17 mouse cellular contexts compared by ENCODE assay signal in the genomic region with DNA sequence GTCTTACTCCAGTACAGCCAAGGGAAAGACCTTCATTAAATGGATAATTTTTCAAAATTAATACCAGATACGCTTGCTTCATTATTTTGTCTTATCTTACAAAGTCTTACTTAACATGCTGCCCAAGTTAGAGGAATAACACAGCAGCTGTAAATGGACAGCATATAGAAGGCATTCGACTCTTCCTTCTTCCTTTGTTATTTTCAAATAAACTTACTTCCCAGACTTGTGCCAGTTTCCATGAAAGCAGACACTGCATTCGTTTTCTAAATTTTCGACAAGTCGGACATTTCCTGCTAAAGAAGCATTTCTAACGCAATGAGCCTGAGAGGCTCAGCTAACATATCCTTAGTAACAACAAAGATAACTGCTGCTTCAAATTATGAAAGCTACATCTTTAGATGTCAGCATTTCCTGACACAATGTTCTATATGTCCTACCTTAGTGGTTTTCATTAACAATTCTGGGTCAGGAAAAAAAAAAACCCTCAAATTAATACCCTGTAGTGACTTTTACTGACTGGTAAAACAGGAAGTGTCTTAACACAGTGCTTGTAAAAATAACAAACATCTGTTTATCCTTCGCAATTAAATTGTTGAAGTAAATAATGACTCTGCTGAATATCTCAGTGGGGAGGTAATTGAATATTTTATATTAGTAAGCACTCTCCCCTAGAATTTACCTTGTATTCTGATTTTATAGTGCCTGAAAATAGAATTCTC. TPM values are rescaled to one million over a fixed set of nuclear protein-coding genes. Genes with fewer than 3 reads are reported as not detected.
"Had no signal": no experiment of that assay in that cellular context is flagged by ENCODE, and none has a peak within 500 bp of the region (broad histone marks: within the 10 kb centered on the region; RNA-seq: fewer than 3 reads in every experiment).

No protein-coding gene starts in this region.

- H3K4me3 ChIP-seq: neural tube, embryonic 13.5 days; neural tube, embryonic 15.5 days; stomach, embryonic 15.5 days had no signal

- DNase-seq: retina, postnatal 1 day; right cerebral cortex, adult 18-20 months; right cerebral cortex, postnatal 14 days; right cerebral cortex, postnatal 25 days; right cerebral cortex, postnatal 4 days; spleen, adult 18-20 months; thymus, adult 18-20 months; thymus, adult 2 months; thymus, postnatal 14 days; thymus, postnatal 25 days; thymus, postnatal 36 days; thymus, postnatal 4 days had no signal

- H3K36me3 ChIP-seq: neural tube, embryonic 13.5 days; neural tube, embryonic 15.5 days; stomach, embryonic 15.5 days had no signal

- H3K27ac ChIP-seq: neural tube, embryonic 13.5 days; neural tube, embryonic 15.5 days; stomach, embryonic 15.5 days; stomach, postnatal 0 days had no signal

- H3K4me1 ChIP-seq: neural tube, embryonic 13.5 days; neural tube, embryonic 15.5 days; stomach, embryonic 15.5 days had no signal

- H3K9ac ChIP-seq: neural tube, embryonic 13.5 days; neural tube, embryonic 15.5 days; stomach, embryonic 15.5 days had no signal

- H3K4me2 ChIP-seq: neural tube, embryonic 13.5 days; neural tube, embryonic 15.5 days; stomach, embryonic 15.5 days had no signal

- H3K27me3 ChIP-seq: neural tube, embryonic 13.5 days; neural tube, embryonic 15.5 days; stomach, embryonic 15.5 days had no signal

- H3K9me3 ChIP-seq: neural tube, embryonic 13.5 days; neural tube, embryonic 15.5 days; stomach, embryonic 15.5 days had no signal

RNA-seq across cellular contexts. Expression of a gene that starts 3.0 kb away (rescaled TPM):
- polyA plus RNA-seq: neural tube, embryonic 13.5 days; stomach, embryonic 14.5 days; stomach, postnatal 0 days had no signal
